Mouse (Mus musculus): ENCODE results near the gene Nfic. TPM values are rescaled to one million over a fixed set of nuclear protein-coding genes. Genes with fewer than 3 reads are reported as not detected.

Nfic gene
- polyA plus RNA-seq, 1 experiment from 2014 or later, result 31.5 TPM

- Histone ChIP-seq H3K36me3 (peaks cover 32% of the 10 kb centered on the region), H3K4me2 (replicated peaks) (peak overlapping the region; percentile 96), H3K9ac (peak overlapping the region; percentile 82), H3K9me3 (replicated peaks) (no peaks in the 10 kb centered on the region), H3K4me3 (peak overlapping the region; percentile 82), H3K27ac (no peak overlapping the region), H3K27me3 (no peaks in the 10 kb centered on the region), H3K4me1 (peaks cover 26% of the 10 kb centered on the region)
- WGBS, result 77% methylated on average over 6 of the region's 6 CpGs
- no peak for ATAC-seq (ENCODE audit: low FRiP score)
These were observed 39.7 kb upstream of the Nfic start for GRCm38 (mm10) chr10:81495151-81495550.

GRCm38 (mm10) chr10:81494260-81495041 lies 39.0 kb upstream of the Nfic start:
- Histone ChIP-seq H3K9me3 (replicated peaks) (no peaks in the 10 kb centered on the region), H3K4me3 (peak overlapping the region; percentile 82; the same call in 1 of the 2 replicates), H3K4me1 (peaks cover 26% of the 10 kb centered on the region), H3K4me2 (replicated peaks) (peak overlapping the region; percentile 96), H3K36me3 (peaks cover 39% of the 10 kb centered on the region), H3K27me3 (no peaks in the 10 kb centered on the region), H3K27ac (no peak overlapping the region), H3K9ac (peak overlapping the region; percentile 82; the same call in 1 of the 2 replicates)
- ATAC-seq (ENCODE audit: low FRiP score), result no peak
- 90% methylated on average over 11 of the region's 11 CpGs for WGBS

- H3K9me3 ChIP-seq (replicated peaks), result no peaks in the 10 kb centered on the region
- peaks cover 26% of the 10 kb centered on the region for H3K4me1 ChIP-seq
- no peaks in the 10 kb centered on the region for H3K27me3 ChIP-seq
- no peak overlapping the region for H3K4me3 ChIP-seq
- 86% methylated on average over 8 of the region's 8 CpGs for WGBS
- H3K36me3 ChIP-seq, result peaks cover 46% of the 10 kb centered on the region
- H3K27ac ChIP-seq, result no peak overlapping the region
- H3K4me2 ChIP-seq (replicated peaks), result no peak overlapping the region
- H3K9ac ChIP-seq, result no peak overlapping the region
- ATAC-seq (ENCODE audit: low FRiP score), result no peak
These were observed 38.3 kb upstream of the Nfic start for GRCm38 (mm10) chr10:81493601-81494220.

- ATAC-seq (ENCODE audit: low FRiP score), result no peak
- WGBS, result 87% methylated on average over 11 of the region's 11 CpGs
- H3K4me3 ChIP-seq, result no peak overlapping the region
These were observed 37.3 kb upstream of the Nfic start for GRCm38 (mm10) chr10:81492606-81493240.

GRCm38 (mm10) chr10:81491018-81491417 lies 35.6 kb upstream of the Nfic start:
- peaks cover 73% of the 10 kb centered on the region for H3K36me3 ChIP-seq
- H3K27ac ChIP-seq, result no peak overlapping the region

More at GRCm38 (mm10) chr10:81492606-81493240, 37.3 kb upstream of the Nfic start:
- H3K27ac ChIP-seq, result no peak overlapping the region
- H3K4me2 ChIP-seq (replicated peaks), result no peak overlapping the region
- no peaks in the 10 kb centered on the region for H3K9me3 ChIP-seq (replicated peaks)
- no peak overlapping the region for H3K9ac ChIP-seq
- no peaks in the 10 kb centered on the region for H3K27me3 ChIP-seq
- H3K4me1 ChIP-seq, result peaks cover 26% of the 10 kb centered on the region
- H3K36me3 ChIP-seq, result peaks cover 56% of the 10 kb centered on the region

GRCm38 (mm10) chr10:81489941-81490340 lies 34.5 kb upstream of the Nfic start:
- H3K27ac ChIP-seq, result no peak overlapping the region
- 83% methylated on average over 14 of the region's 14 CpGs for WGBS
- peaks cover 75% of the 10 kb centered on the region for H3K36me3 ChIP-seq
- H3K9me3 ChIP-seq (replicated peaks), result no peaks in the 10 kb centered on the region
- H3K27me3 ChIP-seq, result no peaks in the 10 kb centered on the region
- H3K4me2 ChIP-seq (replicated peaks), result no peak overlapping the region
- no peak for ATAC-seq (ENCODE audit: low FRiP score)
- H3K4me3 ChIP-seq, result no peak overlapping the region
- no peak overlapping the region for H3K9ac ChIP-seq
- peaks cover 15% of the 10 kb centered on the region for H3K4me1 ChIP-seq

More at GRCm38 (mm10) chr10:81491018-81491417, 35.6 kb upstream of the Nfic start:
- H3K4me2 ChIP-seq (replicated peaks), result no peak overlapping the region
- no peak overlapping the region for H3K4me3 ChIP-seq
- no peak overlapping the region for H3K9ac ChIP-seq
- no peaks in the 10 kb centered on the region for H3K27me3 ChIP-seq
- no peaks in the 10 kb centered on the region for H3K9me3 ChIP-seq (replicated peaks)
- no peak for ATAC-seq (ENCODE audit: low FRiP score)
- peaks cover 20% of the 10 kb centered on the region for H3K4me1 ChIP-seq
- WGBS, result 95% methylated on average over 9 of the region's 9 CpGs

- Histone ChIP-seq H3K27me3 (no peaks in the 10 kb centered on the region), H3K4me3 (no peak overlapping the region), H3K4me2 (replicated peaks) (no peak overlapping the region), H3K4me1 (peaks cover 13% of the 10 kb centered on the region), H3K36me3 (peaks cover 73% of the 10 kb centered on the region), H3K27ac (no peak overlapping the region), H3K9me3 (replicated peaks) (no peaks in the 10 kb centered on the region), H3K9ac (no peak overlapping the region)
- no peak for ATAC-seq (ENCODE audit: low FRiP score)
- WGBS, result 85% methylated on average over 11 of the region's 11 CpGs
These were observed 32.6 kb upstream of the Nfic start for GRCm38 (mm10) chr10:81488081-81488480.

GRCm38 (mm10) chr10:81486496-81486895 lies 31.1 kb upstream of the Nfic start:
- Histone ChIP-seq H3K27ac (no peak overlapping the region; the same call in 1 of the 2 replicates), H3K4me2 (replicated peaks) (no peak overlapping the region), H3K9ac (no peak overlapping the region), H3K4me1 (peaks cover 23% of the 10 kb centered on the region), H3K9me3 (replicated peaks) (no peaks in the 10 kb centered on the region), H3K4me3 (no peak overlapping the region), H3K27me3 (peaks cover 12% of the 10 kb centered on the region), H3K36me3 (peaks cover 57% of the 10 kb centered on the region)
- ATAC-seq (ENCODE audit: low FRiP score), result no peak
- 82% methylated on average over 10 of the region's 10 CpGs for WGBS

- H3K27ac ChIP-seq, result no peak overlapping the region
- no peaks in the 10 kb centered on the region for H3K9me3 ChIP-seq (replicated peaks)
- 77% methylated on average over 7 of the region's 7 CpGs for WGBS
- H3K4me3 ChIP-seq, result no peak overlapping the region
- no peak for ATAC-seq (ENCODE audit: low FRiP score)
- H3K4me2 ChIP-seq (replicated peaks), result no peak overlapping the region
- peaks cover 19% of the 10 kb centered on the region for H3K27me3 ChIP-seq
- H3K4me1 ChIP-seq, result peaks cover 31% of the 10 kb centered on the region
- H3K36me3 ChIP-seq, result peaks cover 48% of the 10 kb centered on the region
- no peak overlapping the region for H3K9ac ChIP-seq
These were observed 30.1 kb upstream of the Nfic start for GRCm38 (mm10) chr10:81485479-81486018.

- 36% methylated on average over 2 of the region's 2 CpGs for WGBS
- peaks cover 36% of the 10 kb centered on the region for H3K4me1 ChIP-seq
- peak overlapping the region; percentile 31; the same call in 1 of the 2 replicates for H3K27ac ChIP-seq
- ATAC-seq (ENCODE audit: low FRiP score), result no peak
- H3K9ac ChIP-seq, result no peak overlapping the region
- no peak overlapping the region for H3K4me2 ChIP-seq (replicated peaks)
- H3K36me3 ChIP-seq, result peaks cover 43% of the 10 kb centered on the region
- peaks cover 19% of the 10 kb centered on the region for H3K27me3 ChIP-seq
- H3K4me3 ChIP-seq, result no peak overlapping the region
- H3K9me3 ChIP-seq (replicated peaks), result no peaks in the 10 kb centered on the region
These were observed 29.6 kb upstream of the Nfic start for GRCm38 (mm10) chr10:81485060-81485449.

GRCm38 (mm10) chr10:81484441-81485059 lies 29.1 kb upstream of the Nfic start:
- Histone ChIP-seq H3K27ac (peak overlapping the region; percentile 31; the same call in 1 of the 2 replicates), H3K4me2 (replicated peaks) (no peak overlapping the region), H3K9me3 (replicated peaks) (no peaks in the 10 kb centered on the region), H3K36me3 (peaks cover 38% of the 10 kb centered on the region), H3K27me3 (peaks cover 23% of the 10 kb centered on the region), H3K4me1 (peaks cover 40% of the 10 kb centered on the region), H3K9ac (no peak overlapping the region), H3K4me3 (no peak overlapping the region)
- ATAC-seq (ENCODE audit: low FRiP score), result no peak
- WGBS, result 57% methylated on average over 6 of the region's 6 CpGs

GRCm38 (mm10) chr10:81483983-81484382 lies 28.5 kb upstream of the Nfic start:
- Histone ChIP-seq H3K27me3 (peaks cover 23% of the 10 kb centered on the region), H3K4me3 (no peak overlapping the region), H3K4me2 (replicated peaks) (no peak overlapping the region), H3K27ac (no peak overlapping the region), H3K36me3 (peaks cover 32% of the 10 kb centered on the region), H3K9me3 (replicated peaks) (no peaks in the 10 kb centered on the region), H3K4me1 (peaks cover 40% of the 10 kb centered on the region), H3K9ac (no peak overlapping the region)
- ATAC-seq (ENCODE audit: low FRiP score), result no peak
- WGBS, result 19% methylated on average over 9 of the region's 9 CpGs
